Mouse (Mus musculus): ENCODE measurements at regions not wholly inside any gene's neighbourhood (a gene's known extent, or its start where the extent isn't known, plus 50 kb on each side); places are given as distances from the start of the nearest gene placed in this dataset.

DNA sequence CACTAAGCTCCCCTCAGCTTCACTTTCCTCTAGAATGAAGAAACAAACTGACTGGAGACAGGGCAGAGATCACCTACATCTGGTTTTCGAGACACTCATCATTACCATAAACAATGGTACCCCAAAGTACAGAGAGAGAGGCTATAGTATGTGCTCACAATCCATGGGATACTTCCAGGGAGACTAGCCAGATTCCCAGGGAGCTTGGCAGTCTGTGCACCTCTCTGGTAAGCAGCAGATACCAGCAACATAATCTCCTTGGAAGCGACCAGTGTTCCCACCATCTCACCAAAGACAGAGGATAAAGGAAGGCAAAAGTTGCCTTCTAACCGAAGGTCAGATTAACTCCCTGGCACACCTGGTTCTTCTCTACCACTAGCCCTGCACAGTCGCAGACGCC is 256.4 kb downstream of the Prdm2 start:
- no peak for DNase-seq

DNA sequence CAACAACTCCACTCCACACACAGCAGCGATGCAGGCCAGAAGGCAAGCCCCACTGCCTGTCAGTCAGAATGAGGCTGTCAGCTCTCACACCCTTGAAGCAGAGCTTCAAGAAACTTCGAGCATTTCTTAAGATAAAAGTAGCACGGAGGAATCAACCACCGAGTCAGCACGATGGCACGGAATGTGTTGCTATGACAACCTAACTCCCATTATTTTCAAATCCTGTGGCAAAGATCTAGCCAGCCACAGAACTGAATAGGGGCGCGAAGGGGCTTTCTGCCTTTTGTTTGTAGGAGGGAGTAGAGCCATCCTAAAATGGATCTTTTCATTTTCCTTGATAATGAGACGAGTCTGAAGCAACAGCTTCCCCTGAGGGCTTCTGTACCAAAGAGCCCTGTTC is 259.1 kb downstream of the Prdm2 start:
- DNase-seq, result no peak

DNA sequence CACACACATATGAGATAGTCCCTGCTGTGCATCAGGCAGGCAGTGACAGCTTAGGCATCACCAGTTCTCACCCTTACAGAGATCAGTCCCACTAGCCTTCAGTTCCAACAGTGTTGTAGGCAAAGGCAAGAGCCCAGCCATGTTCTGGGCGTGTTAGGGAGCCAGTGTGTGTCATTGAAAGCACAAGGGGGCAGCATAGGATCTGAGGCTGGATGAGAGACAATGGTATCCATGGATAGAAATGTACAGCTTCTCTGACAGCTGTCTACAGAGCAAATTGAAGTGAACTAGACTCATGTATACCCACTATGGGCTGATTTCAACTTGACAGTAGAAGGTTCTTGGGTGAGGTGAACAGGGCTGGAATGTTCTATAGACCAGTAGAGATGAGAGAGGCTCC is 259.9 kb downstream of the Prdm2 start:
- DNase-seq, result no peak

DNA sequence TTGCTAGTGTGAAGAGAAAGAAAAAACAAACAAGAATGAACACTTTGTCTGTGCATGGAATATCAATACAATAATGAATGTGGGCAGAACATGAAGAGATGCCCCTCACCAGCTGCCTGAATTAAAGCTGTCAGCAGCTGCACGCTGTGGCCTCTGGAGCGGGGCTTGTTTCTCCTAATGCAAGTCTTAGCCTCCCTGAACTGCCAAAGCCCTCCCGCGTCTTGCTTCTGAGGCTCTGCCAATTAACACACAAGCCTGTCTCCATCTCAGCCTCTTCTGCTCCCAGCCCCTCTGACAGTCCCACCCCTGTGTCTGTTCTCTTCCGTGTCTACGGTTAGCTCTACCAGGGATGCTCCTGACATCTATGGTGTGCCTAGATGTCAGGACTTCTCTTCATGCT is 265.1 kb downstream of the Prdm2 start:
- no peak for DNase-seq

DNA sequence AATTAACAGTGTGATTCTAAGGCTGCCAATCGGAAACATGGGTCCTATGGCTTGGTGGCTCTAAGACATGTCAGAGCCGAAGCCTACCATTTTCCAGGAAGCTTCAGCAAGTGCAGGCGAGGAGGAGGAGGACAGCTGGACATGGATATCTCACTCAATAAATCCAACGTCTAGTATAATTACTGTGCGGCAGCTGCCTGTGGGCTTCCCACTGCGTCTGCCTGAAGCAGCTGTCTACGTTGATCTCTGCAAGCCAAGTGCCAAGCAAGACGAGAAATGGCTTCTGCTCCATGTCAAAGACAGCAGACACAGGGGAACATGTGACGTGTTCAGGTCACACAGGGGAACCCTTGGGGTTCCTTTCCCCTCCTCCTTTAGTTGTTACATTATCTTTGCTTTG is 279.2 kb downstream of the Prdm2 start:
- no peak for DNase-seq

DNA sequence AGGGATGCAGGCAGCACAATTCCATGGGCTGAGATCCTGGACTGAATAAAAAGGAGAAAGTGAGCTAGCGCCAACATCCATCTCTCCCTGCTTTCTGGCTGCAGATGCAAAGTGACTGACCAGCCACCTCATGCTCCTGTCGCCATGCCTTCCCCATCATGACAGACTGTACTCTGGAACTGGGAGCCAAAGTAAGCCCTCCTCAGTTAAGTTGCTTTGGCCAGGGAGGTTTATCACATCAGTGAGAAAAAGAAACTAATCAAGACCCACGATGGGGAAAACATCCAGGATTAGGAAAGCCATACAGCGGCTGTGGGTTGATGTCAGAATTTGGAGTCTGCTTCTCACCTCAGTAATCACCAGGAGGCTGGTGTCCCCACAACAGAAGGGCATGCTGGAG is 283.6 kb downstream of the Prdm2 start:
- DNase-seq, result no peak

DNA sequence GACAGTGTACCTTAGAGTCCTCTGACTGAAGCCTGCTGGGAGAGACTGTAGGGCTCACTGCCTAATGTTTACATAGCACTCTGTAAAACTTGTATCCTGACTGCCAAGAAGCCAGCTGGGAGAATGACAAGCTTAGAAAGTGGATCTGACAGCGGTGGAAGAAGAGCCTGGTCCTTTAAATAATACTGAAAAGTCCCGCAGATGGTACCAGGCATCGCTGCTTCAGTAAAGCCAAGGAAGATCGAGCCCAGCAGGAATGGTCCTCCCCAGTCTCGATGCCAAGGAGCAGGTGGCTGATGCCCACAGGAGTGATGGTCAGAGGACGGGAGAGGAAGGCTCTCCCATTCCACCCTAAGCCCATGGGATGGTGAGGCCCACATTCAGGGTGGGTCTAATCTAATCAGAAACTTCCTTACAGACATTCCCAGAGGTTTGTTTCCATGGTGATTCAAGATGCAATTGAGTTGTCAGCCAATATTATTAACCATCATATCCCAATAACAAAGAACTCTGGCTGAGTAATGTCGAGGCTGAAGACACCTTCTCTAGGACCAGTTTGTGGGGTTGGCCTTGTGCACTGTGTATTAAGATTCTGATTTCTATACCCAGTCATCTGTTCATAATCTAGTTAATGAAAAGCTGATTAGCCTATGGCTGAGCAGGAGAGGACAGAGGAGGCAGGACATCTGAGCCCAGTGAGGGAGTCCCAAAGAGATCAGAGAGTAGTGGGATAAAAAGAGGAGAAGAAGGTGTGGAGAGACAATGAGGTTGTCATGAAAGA is 285.3 kb downstream of the Prdm2 start:
- no peak for DNase-seq

DNA sequence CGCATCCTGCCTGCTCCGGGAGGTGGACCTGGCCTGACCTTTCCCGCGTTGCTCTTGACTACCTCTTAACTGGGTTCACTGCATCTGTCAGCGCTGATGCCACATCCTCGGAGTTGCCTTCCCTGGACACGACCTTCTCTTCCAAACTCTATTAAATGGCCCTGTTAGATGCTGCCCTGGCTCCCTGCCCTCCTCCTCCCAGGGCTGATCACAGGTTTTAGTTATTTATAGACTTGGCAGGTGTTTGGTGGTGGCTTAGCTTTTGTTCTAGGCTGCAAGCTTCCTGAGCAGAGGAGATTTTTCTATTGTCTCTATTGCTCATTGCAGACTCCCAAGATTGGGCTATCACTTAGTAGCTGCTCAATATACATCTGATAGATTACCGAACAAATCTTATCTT is 287.7 kb downstream of the Prdm2 start:
- DNase-seq, result no peak

DNA sequence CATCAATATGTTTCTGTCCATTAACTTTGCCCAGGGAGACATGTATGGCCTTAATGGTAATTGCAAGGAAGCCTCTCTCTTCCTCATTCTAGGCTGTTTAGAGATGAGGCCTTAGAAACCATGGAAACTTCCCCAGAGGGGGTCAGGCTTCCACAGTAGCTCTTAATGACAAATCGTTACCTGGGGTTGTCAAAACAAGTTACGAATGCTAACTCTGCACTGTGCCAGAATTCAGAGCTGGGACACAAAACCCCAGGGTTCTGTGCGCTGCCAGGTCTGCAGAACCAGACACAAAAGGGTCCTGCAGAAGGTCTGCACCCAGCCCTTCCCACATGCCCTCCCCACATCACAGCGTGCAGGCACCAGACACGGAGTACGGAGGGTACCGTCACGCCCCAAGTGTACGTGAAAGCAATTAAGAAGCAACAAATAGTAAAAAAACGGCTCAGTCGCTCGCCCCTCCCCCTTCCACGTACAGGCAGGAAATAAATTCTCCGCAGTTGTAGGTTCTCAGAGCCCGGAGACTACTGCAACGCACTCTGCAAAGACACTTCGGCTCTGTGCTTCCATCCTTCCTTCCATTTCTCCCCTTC is 303.3 kb downstream of the Prdm2 start:
- no peak for DNase-seq

DNA sequence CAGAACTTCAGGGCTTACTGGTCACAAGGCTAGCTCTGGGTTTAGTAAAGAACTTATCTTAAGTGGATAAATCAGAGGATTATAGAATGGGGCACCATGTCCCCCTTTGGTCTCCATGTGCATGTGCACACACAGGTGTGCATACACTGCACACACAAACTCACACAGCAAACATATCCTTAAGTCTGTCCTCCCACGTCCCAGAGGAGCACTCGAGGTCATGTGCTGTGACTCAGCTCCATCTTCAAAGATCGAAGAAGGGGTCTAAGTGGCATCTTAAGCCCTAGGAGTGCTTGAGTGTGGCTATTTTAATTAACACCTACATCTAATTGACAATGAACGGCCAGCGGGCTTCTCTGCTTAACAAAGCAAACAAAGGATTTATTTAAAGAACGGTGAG is 304.0 kb downstream of the Prdm2 start:
- DNase-seq, result no peak

DNA sequence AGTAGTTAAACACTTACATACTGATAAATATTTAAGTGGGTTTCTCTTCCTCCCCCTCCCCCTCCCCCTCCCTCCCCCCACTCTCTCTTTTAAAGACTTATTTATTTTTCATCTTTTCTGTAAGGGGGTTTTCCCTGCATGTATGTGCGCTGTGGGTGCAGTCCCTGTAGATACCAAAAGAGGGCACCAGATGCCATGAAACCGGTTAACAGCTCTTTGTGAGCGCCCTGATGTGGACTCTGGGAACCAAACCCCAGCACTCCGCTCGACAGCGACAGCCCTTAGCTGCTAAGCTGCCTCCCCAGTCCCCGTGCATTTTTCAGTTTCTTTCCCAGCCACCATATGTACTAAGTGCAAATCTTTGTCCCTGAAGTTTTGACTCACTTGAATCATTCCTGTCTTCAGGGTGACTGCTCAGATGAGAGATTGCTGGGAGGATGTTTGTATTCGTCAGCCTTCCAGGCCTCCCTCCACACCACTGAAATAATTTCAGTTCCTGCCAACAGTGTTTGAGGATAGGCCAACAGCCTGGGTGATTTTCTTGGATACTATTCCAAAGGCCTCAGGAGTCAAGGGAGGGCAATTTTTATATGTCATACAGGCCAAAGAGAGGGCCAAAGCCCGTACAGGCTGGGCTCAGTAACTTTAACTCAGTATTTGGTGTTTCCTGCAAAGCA is 309.3 kb downstream of the Prdm2 start:
- no peak for DNase-seq

DNA sequence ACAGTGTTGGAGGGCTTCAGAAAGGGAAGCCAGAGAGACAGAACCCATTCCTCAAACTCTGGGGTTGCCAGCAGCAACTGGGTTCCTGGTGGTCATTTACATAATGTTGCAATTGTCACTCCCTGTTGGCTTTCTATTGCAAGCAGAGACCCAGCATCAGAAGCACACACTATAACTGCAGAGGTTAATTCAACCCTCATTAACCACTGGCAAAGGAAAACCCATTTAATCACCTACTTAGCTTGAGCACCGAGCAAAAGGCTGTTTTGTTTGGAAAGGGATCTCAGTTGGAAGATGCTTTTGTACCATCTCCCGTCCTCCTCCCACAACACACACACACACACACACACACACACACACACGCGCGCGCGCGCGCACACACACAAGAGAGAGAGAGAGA is 312.0 kb downstream of the Prdm2 start:
- DNase-seq, result no peak

DNA sequence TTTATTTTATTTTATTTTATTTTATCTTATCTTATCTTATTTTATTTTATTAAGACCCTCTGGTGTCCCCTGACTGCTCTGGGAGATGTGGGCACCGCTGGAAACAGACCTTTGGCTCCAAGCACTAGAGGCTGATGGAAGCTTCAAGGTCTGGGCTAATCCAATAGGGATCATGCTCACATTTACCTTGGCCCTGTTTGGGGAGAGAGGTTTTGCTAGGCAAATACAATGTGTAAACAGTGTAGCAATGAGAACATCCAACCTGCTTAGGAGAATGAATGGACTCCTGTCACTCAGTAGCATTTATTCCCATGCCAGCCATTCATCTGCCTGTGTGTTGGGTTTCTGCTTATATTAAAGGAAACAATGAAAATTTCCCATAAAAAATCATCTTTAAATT is 313.8 kb downstream of the Prdm2 start:
- no peak for DNase-seq

DNA sequence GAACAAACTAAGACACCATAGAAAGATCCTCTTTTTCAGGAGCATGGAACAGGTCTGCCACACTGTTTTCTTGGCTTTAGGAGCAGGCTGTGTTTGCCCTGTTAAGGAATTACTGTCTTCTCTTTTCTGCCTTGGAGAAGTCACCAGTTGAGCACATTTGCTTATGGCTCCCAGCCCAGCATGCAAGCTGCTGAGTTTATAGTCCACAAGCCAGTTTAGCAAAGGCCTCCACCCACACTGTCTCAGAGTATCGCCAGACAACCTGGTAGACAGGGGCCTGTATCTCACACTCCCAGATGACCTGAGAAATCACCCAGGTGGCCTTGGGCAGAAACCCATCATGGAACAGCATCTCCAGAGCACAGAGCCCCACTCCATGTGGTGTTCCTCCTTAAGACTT is 322.1 kb downstream of the Prdm2 start:
- no peak for DNase-seq

DNA sequence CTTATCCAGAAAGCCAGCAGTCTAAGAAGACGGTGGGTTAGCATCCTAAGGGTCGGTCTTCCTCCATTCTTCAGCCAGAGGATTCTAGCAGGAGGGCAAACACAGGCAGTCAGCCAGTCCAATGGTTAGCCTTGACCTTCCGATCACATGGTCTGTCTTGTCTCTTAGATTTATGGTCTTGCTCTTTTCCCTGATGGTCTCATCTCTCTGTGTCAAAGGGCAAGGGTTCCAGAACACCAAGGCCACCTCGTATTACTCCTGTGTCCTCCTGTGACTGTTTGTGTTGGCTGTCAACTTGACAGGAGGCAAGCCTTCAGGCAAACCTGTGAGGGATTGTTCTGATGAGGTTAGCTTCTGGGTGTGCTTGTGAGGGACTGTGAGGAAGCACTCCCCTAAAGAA is 323.9 kb downstream of the Prdm2 start:
- no peak for DNase-seq

DNA sequence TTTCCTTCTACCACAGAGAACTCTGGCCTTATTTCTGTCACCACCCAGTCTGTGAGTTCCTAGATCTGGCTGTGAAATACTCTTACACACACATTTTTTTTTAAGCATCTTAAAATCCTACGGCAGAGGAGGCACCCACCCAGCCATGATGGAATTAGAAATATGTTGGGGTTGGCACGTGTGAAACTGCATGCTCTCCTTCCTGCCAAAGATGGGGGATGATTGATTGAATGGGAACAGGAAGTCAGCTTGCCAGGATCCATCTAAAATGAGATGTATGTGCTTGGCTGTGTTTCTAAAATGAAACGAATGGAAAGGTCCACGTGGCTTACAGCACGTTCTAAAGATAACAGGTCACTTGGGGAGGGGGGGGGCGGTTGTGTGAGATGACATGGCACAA is 324.9 kb downstream of the Prdm2 start:
- no peak for DNase-seq

DNA sequence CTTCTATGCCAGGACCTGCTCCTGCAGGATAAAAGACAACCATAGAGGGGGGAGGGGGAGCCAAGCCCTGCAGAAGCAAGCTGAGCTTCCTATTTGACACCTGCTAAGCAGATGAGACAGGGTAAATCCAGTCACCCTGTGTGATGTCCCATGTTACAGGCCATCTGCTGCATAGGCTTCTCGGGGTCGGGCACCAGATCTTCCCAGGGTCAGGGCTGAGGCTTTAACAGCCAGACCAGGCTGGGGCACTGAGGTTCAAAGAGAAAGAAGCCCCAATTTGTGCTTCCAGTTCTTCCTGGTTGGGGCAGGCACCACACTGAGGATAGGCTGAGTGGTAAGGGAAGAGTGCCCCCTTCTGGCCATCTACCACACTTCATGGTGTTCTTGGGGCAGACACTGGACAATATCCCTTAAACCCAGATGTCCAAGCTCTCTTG is 332.5 kb downstream of the Prdm2 start:
- DNase-seq, result peak; percentile 14 to 67

DNA sequence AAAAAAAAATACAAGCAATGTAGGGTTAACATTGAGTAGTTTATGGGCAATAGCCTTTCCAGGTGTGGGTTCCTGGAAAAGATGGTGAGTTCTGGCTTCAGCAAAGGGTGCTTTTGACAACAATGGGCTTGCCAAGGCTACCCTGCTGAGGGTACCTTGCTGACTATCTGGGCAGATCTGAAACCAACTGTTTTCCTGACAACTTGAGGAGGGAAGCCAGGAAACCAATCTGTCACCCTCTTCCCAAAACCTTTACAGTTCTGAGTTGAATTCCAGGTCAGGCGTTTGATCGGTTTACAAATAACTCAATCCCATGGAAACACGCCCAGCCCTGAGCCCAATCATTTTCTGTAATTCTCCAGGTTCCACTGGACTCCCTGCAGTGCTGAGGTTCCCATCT is 336.6 kb downstream of the Prdm2 start:
- no peak for DNase-seq

DNA sequence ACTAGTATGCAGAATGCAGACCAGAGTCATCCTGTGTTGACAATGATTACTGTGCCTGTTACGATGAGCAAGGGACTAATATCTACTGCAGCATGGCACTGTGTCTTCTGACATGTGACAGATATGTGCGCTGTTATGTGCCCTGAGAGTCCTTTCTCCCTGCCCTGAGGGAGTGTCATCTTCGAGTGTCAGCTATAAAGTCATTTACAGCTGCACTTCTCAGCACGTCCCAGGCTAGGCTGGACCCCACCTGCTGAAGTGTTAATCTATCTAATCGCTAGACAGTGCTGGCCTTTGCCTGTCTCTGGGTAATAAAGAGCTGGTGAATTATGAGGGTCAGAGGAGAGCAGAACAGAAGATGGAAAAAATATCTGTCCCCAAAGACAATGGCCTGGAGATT is 337.7 kb downstream of the Prdm2 start:
- no peak for DNase-seq

DNA sequence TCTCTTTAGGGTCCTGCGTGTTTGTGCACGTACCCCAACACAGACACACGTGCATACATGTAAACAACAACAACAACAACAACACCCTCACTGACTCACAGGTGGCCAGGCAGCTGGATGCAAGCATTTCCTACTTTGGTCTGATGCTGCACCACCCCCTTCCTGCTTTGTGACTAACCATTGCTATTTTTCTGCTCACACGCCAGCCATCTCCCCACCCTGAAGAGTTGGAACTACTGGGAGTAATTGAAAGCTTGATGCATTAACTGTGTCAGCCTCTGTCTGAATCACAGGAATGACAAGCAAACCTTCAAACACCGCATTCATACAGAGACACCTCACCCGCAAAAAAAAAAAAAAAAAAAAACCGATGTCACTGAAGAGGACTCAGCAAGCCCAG is 346.5 kb downstream of the Prdm2 start:
- DNase-seq, result no peak

DNA sequence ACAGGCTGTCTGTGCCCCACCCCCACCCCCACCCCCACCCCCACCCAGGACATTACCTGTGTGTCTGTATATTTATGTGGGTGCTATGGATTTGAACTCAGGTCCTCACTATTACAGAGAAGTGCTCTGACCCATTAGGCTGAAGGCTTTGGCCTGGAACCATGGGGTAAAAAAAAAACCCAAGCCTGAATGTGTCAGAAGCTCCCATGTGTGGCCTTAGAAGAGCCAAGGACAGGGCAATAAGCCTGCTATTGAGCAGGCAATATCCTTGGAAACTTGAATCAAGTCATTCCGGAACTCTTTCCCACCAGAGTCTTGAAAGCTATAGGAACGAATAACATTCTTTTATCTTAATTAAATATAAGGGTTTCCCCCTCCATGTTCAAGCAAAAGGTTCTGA is 347.2 kb downstream of the Prdm2 start:
- DNase-seq, result no peak

DNA sequence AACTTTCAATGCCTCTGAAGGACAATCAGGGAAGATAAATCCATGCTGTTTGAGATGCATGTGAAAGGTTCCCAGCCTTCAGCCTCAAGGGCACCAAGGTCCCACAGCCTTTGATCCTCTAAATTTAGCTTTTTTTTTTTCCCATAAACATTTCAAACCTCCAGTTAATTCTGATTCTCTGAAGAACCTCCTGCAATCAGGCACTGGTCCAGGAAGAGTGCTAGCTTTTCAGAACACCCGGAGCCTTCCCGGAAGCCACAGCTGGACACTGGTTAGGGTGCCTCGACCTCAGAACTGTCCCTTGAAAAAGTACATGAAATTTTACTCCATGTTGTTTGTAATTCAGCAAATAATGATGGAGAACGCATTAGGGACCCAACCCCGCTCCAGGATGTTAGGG is 348.9 kb downstream of the Prdm2 start:
- DNase-seq, result no peak

DNA sequence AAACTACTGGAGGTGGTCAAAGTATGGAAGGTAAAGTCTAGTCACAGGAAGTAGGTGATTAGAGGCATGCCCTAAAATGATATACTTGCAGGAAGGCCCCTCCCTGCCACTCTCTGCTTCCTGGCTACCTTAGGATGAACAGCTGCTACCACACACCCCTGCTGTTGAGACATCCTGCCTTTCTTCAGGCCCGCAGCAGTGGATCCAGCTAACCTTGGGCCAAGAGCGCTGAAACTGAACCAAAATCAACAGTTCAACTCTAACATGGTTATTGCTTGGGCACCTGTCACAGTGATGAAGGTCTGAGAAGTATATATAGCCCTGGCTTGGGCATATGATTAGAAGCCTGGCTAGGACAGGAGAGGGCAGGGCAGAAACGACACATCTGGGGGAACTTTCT is 352.4 kb downstream of the Prdm2 start:
- DNase-seq, result no peak

DNA sequence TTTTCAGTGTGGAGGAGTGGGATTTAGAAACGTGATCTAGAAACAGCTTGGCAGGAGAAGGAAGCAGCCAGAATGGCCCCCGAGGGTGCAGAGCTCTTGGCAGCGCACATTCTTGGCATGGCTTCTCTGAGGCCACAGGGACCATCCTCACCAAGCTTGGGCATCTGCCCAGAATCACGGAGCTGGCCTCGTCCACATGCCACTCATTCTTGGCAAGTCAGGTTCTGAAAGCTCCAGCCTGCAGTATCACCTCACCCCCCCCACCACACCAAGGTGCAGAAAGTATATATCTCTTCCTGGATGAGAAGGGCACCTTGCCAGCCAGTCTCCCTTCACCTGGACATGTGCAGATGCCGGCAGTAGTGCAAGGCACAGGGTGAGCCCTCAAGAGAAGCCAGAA is 356.2 kb downstream of the Prdm2 start:
- DNase-seq, result peak; percentile 45 to 69

DNA sequence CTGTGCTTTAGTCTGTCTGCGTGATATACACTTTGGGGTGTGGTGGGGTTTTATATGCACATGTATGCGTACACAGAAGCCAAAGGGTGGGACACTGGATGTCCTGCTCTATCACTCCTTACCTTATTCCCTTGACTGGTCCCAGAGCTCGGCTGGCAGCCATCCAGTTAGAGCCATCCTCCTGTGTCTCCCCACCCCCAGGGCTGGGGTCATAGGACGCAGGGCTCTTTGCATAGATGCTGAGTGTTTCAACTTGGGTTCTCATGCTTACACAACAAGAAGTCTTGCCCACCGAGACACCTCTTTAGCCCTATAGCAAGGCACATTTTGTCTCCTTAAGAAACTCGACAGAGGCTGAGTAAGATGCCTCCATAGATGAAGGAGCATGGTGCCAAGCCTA is 357.2 kb downstream of the Prdm2 start:
- DNase-seq, result no peak

Data from kidney, adult 8-10 months (tissue).